Mouse (Mus musculus): ENCODE data around the gene Gm2310. TPM values are rescaled to one million over a fixed set of nuclear protein-coding genes. Genes with fewer than 3 reads are reported as not detected.

Gene Gm2310
- polyA plus RNA-seq, 1 experiment from 2014 or later = not detected

Other genes with a start within 250 kb of the Gm2310 start
- gene Nipbl, start 75.5 kb downstream of the Gm2310 start, polyA plus RNA-seq (2016; fragmentation: Nextera tagmentation; extraction: Ambion mirVana) = 16.4 and 19.7 TPM in 2 replicates
- gene Slc1a3, start 190.8 kb upstream of the Gm2310 start, polyA plus RNA-seq (2016; fragmentation: Nextera tagmentation; extraction: Ambion mirVana) = 19.9 and 24.1 TPM in 2 replicates

Measured in limb, embryonic 10.5 days (tissue).